Mouse (Mus musculus): ENCODE measurements at regions not wholly inside any gene's neighbourhood (a gene's known extent, or its start where the extent isn't known, plus 50 kb on each side); places are given as distances from the start of the nearest gene placed in this dataset.

DNA sequence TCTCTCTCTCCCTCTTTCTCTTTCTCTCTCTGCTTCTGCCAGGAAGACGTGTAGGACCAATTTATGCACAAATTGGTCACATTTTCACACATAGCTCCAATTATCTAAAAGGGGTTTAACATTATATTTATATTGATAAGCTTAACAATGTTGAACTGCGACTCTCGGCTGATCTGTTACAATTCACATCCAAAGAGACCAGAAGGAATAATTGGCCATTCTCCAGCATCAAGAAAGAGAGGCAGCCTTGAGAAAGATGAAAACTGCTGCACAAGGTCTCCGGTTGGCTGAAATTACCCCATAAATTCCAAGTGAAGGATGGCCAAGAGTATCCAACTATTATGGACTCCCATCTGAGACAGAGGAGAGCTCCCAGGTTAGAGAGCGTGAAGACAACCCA lies 398.4 kb downstream of the Tshz3 start:
- no peak for DNase-seq

DNA sequence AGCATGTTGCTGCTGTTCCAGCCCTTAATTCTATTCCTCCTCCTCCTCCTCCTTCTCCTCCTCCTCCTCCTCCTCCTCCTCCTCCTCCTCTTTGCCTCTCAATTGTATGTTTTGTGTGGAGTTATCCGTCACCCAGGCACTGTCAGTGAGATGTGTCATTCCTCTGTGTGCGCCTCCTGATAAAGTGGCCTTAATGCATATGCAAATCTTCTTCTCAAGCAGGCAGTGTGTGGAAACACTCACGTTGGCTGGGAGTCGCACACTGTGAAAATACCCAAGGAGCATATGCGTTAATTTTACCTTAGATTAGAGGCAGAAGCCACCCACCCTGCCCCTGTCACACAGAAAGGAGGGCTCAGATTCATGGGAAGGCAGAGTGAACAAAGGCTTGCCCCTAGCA lies 401.0 kb downstream of the Tshz3 start:
- no peak for DNase-seq

DNA sequence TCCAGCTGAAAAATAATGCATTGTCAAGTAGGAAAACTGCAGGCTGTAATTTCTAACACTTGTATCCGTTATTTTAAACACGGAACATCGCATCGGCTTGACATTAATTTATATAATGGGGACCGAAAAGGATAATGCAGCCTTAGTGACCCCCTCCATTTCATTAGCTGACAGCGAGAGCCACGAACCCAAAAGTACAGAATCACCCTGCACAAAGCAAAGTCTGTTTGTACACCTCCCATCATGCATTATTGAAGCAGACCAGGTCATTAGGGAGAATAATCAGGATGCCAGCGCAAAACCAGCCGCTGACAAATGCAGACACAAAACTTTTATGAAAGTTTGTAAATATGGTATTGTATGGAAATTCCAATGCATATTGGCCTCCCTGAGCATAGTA lies 406.8 kb downstream of the Tshz3 start:
- DNase-seq, result no peak

DNA sequence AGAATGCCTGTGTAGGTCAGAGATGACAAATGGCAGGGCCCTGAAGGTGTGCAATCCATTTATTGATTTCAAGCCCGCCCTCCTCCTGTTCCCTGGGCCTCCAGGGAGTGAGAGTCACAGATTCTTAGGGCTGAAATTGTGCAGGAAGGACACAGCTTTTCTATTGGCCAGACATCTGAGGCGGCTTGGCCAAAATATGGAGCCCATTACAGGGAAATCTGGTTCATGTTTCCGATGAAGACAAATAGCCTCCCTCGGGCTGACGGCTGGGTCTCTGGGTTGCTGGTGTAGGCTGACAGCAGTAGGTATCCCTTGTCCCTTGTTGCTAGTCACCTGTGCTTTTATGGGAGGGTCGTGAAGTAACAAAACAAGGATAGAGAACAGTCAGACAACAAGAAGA lies 413.2 kb downstream of the Tshz3 start:
- DNase-seq, result no peak

DNA sequence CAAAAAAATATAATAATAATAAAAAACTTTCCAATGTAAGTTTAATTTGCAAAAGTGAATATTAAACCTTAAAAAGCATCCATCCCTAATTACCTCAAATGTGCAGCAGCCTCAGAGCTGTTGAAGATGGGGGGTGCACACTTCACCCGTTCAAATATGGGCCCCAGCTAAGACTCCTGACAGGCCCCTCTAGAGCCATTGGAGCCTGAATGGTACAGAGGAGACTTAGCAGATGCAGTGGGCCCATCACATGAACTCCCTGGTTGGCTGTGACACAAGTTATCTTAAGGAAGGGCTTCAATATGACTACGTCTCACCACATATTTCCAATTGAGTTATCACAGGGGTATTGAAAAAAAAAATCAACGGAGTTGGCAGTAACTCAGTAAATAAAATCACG lies 422.9 kb downstream of the Tshz3 start:
- no peak for DNase-seq

DNA sequence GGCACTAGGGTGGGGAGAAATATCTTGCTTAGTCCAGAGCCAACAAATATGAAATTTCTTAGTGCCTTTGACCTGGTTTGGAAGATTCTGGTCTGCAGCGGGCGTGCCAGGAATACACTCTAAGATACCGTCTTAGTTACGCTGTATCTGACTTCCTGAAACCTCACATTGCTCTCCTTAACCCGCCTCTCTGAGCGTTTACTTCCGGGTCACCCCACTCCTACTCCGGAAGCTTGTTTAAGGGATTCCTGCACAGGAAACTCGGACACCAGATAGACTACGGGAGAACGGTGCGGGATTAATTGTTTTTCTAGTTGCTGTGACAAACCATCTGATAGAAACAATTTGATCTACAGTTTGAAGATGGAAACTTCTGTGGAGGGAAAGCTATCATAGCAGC lies 442.3 kb downstream of the Tshz3 start:
- no peak for DNase-seq

DNA sequence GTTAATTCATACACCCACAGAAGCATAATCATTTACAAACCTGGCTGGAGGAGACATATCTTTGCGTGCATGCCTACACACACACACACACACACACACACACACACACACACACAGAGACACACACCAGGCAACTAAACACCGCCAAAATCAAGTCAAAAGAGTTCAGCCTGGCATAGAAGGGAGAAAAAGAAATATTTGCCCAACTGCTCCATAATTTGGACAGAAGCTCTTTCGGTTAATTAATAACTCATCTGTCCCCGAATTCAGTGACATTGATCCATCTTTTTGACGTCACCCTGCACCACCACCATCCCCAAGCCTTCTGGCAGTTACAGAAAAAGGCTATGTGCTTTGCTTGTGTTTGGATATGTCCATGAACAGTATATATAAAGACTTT lies 444.9 kb downstream of the Tshz3 start:
- DNase-seq, result no peak

DNA sequence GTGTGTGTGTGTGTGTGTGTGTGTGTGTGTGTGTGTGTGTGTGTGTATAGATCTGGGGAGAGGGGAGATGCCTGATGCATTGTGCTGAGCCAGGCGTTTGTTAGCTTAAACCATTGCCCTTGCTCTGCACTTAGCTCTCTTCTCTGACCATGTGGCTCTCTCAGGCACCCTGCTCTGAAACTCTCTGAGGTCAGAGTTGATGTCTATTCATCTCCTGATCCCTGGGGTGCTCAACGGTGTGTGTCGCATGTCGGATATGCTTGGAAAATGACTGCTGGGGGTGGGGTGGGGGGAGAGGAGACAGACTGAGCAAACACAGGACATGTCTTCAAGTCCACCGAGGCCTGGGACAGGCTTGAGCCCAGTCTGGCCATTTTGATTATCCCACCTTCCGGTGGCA lies 446.4 kb downstream of the Tshz3 start:
- DNase-seq, result no peak

DNA sequence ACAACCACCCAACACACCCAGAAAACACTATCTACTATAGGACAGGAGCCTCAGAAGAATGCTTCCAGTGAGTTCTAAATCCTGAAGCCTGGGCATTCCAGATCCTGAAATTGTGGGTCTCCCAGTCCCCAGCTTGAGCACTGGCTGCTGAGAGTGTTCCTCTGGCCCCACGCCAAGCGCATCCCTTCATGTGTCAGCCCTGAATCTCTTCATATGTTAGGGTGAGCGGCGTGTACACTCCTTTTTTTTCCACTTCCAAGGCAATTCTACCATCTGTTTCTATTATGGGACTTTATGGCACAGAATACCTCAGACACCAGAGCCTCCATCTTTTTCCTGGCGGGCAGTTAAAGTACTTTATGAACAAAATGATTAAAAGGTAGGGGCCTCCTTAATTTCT lies 451.8 kb downstream of the Tshz3 start:
- no peak for DNase-seq

DNA sequence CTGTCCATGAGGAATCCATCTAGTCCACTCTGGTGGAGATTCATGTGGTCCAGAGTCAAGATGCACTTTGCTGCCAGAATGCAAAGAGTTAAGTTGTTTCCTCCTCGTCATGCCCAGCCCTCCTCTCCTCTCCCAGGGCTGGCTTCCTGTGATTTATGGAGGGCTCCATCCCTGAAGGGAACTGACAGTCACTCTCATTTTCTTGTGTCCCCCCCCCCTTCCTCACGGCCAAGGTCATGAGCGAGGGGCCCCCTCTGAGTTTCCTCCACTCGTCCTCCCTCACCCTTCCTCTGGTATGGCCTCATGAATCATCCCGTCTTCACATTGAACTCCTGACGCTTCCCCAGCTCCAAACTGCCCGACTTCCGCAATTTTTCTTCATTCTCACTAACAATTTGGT lies 461.9 kb downstream of the Tshz3 start:
- no peak for DNase-seq

DNA sequence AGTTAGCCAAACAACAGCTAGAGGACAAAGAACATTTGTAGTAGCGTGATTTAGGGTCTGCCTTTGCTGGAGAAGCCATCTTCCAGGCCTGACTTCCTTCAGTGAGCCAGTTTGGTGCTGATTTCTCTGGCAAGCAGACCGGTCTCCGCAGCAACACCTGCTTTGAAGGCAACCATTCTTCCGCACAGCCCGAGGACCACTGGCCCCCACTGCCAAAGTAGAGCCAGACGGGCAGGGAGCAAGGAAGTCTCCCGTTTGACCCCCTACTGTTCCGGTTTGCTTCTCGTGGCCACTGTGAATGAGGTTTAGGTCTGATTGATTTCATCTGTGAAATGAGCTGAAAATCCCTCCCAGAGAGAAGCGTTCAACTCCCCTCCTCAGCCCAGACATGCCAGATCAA lies 471.0 kb downstream of the Tshz3 start:
- no peak for DNase-seq

DNA sequence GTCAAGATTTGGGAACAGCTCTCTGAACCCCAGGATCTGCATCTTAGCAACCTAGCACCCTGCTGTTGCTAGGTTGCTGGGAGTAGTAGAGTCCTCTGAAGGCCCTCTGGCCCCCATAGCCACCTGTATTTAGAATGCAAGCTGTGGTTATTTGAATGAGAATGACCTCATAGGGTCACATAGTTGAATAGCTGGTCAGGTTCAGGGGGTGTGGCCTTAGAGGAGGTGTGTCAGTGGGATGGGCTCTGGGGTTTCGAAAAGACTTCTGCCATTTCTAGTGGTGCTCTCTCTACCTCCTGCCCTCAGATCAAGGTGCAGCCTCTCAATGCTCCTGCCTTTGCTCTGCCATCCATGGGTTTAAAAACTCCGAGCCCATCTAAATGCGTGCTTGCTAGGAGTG lies 477.8 kb downstream of the Tshz3 start:
- no peak for DNase-seq

DNA sequence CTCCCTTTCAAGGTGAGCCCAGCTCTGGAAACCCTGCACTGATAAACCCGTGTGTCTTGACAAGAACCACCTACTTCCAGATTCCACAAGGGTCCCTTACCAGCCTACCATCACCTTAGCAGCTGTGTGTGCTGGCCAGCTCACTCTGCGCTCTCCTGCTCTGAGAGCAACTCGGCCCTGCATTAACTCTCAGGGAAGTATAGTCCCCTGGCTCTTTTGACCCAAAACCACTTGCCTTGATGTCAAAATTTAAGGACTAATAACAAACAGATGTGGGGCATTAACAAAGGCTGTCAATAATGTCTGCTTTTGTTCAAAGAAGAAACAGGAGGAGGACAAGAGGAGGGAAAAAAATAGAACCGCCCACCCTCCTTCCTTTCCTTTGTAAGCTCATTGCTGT lies 480.3 kb downstream of the Tshz3 start:
- DNase-seq, result no peak

DNA sequence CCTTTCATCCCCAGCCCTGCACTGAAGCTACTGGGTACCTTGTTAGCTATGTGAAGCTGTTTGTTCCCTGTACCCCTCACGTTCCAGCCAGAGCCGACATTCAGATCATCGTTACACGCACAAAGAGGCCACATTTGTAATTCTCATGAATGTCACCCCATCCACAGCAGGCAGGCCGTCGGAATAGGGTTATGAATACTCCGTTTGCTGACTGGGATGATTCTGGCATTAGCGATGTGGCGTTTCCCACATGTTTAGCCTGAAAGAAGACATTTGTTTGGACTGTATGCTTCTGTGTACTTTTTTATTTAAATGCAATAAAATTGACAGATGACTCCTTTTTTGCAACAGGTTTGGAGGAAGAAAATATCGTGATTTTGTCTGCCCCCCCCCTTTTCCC lies 482.0 kb downstream of the Tshz3 start:
- no peak for DNase-seq

DNA sequence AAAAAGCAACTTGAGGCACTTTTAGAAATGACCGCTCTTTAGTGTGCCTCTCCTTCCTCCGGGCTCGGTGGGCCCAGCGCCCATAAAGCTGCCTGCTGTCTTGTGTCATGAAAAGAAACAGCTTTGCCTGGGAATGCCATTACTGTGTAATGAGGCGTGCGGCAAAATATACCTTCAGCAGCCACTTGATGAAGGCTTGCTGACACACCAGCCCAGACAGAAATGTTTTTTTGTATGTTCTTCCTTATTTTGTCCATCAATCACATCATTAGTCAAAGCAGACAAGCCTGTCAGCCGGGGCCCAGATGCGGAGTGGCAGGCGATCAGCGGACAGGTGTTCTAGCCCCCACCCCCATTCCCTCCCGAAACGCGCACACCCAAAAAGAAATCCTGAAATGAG lies 482.5 kb downstream of the Tshz3 start:
- no peak for DNase-seq

DNA sequence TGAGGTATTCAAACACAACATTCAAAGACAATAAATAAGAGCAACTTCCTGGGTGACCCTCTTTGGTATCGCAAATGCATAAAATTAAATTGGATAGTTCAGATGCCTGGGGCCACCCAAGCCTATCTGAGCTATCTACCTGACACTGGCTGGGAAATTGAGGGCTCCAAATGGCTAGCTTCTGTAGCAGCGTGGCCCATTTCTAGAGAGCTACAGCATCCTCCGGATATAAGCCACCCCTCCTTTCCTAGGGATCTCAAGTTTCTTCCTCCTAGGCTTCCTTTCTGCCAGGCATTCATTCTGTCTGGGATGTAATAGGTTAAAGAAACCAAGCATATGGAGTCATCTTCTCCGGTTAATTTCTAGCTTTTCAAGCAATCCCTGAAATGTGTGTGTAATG lies 483.2 kb downstream of the Tshz3 start:
- DNase-seq, result no peak

DNA sequence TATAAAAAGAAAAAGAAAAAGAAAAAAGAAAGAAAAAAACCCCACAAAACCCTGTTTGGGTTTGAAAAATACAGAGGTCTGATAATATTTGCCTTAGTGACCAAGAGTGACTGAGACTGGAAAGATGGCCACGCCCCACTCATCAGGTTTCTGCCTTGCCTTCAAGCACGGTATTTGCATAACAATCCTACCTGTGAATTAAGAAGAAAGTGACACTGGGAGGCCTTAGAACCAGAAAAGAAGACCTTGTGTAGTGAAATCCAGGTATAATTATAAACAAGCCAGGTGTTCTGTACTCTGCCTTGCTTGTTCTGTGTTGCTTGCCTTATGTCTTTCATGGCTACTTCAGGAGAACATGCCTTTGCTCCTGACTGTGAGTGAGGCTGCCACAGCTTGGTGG lies 494.6 kb downstream of the Tshz3 start:
- DNase-seq, result no peak

DNA sequence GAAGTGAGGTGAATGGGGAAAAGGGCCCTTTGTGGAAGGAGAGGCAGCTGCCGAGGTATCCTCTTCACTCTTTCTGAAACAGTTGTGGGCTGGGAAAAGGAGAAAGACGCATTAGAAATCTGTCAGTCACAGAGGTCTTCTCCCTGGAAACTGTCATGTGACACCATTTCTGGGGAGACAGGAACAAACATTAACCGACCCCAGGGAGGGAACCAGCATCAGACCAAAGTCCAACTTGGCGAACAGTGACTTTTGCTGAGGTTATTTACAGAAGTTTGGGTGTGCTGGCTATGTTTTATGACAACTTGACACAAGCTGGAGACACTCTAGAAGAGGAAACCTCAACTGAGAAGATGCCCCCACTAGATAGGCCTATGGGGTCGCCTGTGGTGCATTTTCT lies 506.9 kb downstream of the Tshz3 start:
- DNase-seq, result no peak

DNA sequence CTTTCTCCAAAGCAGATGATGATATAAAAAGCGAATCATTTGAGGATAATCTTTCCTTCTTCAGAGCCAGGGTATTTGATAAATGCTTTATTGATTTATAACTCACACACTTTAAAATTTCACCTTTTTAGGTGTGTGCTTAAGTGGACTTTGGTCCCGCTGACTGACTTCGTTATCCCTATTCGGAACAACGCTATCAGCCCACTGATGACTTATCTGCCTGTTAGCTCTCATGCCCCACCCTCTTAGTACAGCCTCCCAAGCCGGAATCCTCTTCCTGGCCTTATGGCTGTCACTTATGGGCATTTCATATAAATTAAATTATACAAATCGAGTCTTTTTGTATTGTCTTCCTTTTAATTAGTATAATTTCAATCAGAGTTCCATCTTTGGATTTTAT lies 510.4 kb downstream of the Tshz3 start:
- no peak for DNase-seq

DNA sequence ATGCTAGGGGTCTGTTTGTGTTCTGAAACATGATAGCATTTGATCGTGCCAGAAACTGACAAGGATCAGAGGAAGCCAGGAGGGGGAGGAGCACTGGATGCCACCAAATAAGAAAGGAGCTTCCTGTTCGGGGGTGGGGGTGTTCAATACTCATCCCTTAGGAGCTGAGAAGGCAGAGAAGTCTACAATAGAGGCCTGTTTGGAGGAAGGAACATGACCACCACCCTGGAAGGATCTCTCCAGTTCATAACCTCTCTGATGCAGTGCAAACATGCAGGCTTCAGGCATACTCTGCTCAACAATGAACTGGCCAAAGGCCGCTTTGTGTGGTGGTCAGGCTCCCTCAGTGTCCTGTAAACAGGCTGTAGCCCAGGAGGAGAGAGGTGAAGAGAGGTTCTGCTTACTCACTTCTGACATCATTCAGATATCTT lies 515.8 kb downstream of the Tshz3 start:
- no peak for DNase-seq

DNA sequence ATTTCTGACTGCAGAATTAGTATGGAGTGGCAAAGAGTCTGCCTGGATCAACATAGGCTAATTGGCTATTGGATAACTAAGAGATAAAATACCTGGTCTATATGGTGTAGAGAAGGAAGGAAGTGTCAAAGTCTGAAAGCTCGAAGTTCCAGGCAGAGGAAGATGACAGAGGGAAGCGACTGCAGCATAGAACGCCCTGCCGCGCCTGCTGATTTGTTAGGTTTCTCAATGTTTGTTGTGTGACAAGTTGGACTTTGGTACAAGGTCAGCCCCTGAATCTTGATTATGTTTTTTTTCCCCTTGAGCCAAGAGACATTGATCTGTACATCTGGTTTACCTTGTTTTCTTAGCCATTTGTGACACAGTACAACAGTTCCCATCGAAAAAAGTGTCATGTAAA lies 517.6 kb downstream of the Tshz3 start:
- DNase-seq, result no peak

DNA sequence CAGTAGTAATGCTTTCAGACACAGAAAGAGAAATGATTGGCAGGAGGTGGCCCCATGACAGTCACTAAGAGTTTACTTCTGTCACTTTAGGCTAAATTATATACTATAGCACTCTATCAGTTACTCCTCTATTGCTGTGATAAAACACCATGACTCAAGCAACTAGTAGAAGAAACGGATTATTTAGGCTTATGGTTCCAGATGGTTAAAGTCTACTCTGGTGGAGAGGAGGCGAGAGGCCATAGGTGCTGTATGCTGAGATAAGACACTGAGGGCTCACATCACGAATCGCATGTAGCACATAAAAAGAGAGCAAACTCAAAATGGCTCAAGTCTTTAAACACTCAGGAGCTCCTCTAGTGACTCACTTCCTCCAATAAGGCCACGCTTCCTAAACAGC lies 522.6 kb downstream of the Tshz3 start:
- no peak for DNase-seq

DNA sequence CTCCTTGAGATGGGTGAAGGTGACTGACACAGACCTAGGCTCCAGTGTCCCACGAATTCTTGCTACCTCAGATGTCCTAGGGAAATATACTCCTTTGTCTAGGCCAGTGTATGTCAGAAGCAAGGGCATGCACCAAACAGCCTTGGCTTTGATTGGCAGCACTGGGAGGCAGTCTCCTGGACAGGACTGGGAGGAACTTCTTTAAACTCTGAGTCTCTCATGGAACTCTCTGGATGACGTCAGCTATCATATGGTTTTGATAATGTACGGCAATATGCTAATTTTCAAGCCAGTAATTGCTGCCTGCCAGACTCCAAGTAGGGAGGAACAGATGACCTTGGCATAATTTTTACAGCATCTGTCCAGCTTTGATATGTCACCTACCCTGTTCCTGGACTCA lies 528.5 kb downstream of the Tshz3 start:
- no peak for DNase-seq

DNA sequence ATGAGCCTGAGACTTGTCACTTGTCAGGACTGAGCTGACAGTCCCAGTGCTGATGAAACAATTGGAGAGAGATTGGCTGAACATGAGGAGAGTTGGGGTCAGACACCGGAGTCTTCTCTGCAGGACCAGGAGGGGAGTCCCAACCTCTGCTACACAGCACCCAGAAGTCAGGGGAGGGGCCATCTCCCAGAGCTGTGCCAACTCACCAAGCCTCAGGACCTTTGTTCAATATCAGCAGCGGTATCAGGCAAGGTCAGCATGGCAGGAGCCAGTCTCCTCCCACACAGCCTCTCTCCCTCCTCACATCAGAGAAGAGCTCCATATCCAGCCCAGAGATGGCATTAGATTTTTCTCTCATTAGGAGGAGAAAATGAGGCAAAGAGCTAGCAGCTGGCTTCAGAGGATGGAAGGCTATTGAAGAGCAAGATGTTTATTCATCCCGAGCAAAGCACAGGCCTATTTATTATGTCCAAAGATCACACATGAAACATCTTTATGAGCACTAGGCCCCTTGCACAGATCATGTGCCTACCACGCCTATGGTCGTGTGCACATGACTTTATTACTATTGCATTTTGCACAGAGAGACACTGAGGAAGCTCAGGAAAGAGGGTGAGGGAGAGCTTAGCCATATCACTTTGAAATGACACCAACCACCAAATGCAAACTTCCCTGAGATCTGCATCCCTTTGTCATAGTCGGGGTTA lies 532.9 kb downstream of the Tshz3 start:
- no peak for DNase-seq

DNA sequence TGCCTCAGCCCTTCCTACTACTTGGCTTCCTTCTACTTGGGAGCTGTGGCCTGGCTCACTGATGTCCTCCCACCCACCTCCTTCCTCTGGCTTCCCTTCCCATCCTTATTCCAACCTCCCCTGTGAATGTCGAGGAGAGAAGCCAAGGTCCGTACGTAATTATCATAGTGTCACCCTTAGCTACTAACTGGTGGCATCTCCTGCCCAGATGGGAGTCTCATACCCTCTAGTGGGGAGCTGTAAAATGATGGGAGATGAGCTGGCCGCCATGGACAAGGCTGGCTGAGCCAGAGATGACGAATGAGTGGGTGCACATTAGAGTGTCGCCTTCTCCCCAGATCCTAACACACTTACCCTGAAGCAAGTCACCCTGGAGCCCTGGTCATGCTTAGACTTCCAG lies 532.6 kb downstream of the Zfp536 start:
- DNase-seq, result no peak

DNA sequence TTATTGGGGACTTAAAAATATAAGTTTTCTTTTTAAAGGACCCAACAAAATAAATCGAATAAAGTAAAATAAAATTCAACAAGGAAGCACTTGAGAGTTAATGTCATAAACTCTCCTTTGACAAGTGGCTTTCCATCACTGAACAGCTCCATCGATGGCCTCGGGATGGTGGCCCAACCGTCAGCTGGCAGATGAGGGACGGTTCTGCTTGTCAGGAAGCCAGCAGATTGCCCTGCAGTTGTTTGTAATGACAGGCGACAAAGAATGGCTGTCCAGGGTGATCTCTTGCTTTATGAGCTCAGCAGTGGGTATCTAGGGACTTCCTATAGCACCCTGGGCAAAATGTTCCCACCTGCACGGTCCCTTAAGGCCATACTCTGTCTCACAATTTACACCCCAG lies 531.7 kb downstream of the Zfp536 start:
- no peak for DNase-seq
